Mouse (Mus musculus): ENCODE data around the gene Cox8b. TPM values are rescaled to one million over a fixed set of nuclear protein-coding genes. Genes with fewer than 3 reads are reported as not detected.
A peak's percentile ranks its signal among the peaks of the same experiment; 100 is the strongest.

The Cox8b gene
- total RNA-seq (2015) (not detected in 2 replicates), total RNA-seq (2017) (not detected in 2 replicates)

DNA sequence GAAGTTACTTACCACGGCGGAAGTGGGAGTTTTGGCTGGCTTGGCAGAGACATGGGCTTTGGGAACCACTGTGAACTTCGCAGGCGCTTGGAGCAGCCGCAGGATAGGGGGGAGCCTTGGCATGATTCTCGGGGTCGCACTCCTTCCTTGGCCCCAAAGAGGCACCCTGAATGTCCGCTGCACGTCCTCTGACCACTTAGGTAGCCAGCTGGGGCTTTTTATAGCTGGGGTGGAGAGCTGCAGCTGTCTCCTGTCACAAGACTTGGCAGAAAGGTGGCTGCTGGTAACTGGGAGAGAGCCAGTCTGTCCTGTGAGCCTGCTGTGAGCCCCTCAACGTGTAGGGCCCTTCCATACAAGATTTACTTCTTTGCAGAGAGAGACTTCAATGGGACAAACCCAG, at the start of gene Cox8b:
Cox8b (minus strand) TSS at position 227 of the 400 bp plus-strand sequence.
- no peak for ATAC-seq (replicated peaks; ENCODE audit: poor library complexity)

DNA sequence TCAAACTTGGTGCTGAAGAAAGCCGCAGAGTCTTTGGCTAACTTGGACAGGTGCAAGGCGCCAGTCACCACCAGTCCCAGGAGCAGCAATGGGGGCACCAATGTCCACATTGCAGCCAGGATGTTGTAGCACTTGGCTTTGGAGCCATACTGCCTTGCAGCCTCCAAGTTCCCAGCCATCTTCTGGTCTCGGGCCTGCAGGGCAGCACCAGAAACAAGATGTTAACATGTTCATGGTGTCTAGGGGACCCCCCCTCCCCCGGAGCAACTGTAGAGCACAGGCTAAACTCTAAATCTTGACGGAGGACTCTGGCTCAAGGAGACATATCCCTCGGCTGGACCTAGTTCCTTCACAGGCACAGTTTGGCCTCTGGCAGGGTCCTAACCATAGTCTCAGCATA, 49.0 kb upstream of the Cox8b start:
- no peak for ATAC-seq (replicated peaks; ENCODE audit: poor library complexity)

DNA sequence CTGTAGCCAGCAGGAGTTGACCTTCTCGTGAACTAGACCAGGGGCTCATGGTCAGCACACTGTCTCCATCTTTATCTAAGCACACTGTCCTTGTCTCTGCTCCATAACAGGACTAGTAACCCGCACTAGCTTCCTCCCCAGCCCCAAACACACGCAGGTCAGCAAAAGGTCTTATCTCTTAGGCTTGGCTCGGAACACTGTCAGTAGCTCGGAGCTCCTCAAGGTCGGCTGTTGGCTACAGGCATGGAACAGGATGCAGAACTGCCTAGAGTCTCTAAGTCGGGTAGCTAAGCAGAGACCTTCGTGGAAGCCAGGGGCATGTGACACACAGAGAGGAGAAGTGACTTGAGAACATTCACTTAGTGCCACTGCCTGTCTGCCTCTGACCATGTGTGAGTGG, 47.9 kb upstream of the Cox8b start:
- ATAC-seq (replicated peaks; ENCODE audit: poor library complexity) = no peak

DNA sequence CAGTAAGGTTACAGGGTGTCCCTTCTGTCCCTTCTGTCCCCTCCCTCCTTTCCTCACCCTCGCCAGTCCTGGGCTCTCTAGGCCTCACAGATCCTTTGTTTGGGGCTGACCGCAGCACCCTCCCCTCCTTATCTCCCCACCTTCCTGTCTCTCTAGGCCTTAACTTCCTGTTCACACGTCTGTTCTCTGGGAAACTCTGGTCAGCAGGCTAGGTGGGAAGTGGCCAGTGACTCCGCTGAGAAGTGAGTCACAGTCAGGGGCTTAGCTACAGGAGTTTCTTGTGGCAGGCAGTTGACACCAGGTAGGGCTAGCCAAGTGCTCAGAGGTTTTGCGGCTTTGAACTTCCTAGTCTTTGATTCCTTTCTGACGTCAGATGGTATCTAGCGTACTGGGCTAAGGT, 46.7 kb upstream of the Cox8b start:
- ATAC-seq (replicated peaks; ENCODE audit: poor library complexity) = peak; percentile 74

DNA sequence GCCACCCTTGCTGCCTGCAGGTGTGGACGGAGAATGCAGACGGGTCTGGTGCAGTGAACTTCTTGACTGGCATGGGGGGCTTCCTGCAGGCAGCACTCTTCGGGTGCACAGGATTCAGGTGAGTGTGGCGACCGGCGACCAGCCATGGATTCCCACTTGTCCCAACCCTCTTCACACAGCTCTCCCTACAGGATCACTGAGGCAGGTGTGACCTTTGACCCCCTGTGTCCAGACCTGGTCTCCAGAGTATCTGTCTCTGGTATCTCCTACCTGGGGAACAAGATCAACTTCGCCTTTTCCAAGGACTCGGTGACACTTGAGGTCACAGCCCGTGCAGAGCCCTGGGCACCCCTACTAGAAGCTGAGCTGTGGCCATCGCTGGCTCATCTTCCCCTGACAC, 46.1 kb upstream of the Cox8b start:
- ATAC-seq (replicated peaks; ENCODE audit: poor library complexity) = no peak

DNA sequence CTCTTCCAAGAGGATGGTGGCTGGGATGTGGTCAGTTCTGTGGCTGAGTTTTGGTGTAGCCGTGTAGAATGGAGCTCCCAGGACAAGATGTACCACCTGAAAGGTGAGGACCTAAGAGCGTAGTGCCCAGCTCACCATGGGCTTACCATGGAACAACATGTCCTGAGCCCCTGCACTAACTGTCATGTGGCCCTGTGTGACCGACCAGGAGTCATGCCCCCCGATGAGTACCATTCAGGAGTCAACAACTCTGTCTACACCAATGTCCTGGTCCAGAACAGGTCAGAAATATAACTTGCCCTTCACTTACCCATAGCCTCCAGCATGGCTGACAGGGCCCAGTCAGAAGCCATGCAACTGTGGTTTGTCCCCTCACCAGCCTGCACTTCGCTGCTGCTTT, 45.0 kb upstream of the Cox8b start:
- ATAC-seq (replicated peaks; ENCODE audit: poor library complexity) = no peak

DNA sequence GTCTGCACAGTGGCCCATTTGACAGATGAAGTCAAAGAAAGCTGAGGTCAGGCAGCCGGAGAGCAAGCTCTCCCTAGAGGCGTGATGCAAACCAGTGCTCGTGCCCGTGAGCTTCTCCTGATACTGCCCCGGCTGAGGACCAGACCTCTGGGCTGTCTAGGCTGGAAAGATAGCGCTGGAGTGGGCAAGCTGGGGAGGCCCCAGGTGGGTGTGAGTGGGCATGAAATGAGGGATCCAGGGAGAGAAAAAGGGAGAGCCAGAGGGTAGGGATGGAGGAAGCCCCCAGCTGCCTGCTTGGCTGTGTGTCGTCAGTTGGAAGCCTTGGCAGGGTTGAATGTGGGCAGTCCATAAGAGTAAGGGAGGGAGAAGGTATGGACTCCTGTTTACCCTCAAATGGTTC, 44.0 kb upstream of the Cox8b start:
- no peak for ATAC-seq (replicated peaks; ENCODE audit: poor library complexity)

DNA sequence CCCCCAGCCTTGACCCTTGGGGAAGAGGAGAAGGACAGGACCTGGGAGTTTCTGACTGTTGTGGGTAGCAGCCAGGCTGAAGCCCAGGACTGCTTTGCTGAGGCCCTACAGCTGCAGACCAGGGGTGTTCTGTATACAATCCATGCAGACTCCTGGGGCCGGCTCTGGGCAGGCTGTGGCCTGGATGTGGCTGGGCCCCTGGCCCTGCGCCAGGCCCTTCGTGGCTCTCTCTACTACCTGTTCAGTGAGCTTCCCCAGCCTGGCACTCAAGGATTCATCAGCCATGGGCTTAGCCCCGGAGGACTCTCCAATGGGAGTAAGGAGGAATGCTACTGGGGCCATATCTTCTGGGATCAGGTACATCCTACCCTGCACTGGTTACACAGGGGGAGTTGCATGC, 43.1 kb upstream of the Cox8b start:
- no peak for ATAC-seq (replicated peaks; ENCODE audit: poor library complexity)

DNA sequence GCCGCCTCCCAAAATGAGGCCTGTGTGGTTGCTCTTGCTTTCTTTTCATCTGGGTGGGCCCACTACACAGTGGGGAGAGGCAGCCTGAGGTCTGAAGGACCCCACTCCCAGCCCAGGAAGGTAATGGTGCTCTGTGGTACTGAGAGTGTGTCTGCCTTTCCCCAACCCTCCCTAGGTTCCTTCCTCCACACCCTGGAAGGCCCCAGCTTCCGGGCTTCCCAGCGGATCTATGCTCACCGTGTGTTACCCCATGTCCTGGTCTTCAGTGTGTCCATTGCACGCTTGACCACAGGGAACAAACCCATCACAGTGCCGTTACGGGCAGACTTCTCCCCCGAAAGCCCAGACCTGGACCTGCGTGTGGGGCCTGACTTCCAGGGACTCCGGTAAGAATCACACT, 42.6 kb upstream of the Cox8b start:
- ATAC-seq (replicated peaks; ENCODE audit: poor library complexity) = no peak

DNA sequence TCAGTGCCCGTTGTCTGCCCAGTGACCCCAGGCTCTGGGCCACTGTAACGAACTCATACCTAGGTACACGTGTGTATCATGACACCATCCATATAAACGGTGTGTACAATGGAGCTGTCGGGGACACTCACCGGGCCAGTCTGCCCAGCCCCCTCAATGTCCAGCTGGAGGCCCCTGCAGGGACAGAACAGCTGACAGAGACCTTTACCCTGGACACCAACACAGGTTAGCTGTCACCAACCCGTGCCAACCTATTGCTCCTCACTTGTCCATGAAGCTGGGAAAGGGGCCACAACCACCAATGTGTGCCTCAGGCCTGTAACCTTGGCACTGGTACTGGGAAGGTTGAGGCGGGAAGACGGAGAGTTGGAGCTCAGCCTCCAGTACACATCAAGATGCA, 42.1 kb upstream of the Cox8b start:
- ATAC-seq (replicated peaks; ENCODE audit: poor library complexity) = no peak

DNA sequence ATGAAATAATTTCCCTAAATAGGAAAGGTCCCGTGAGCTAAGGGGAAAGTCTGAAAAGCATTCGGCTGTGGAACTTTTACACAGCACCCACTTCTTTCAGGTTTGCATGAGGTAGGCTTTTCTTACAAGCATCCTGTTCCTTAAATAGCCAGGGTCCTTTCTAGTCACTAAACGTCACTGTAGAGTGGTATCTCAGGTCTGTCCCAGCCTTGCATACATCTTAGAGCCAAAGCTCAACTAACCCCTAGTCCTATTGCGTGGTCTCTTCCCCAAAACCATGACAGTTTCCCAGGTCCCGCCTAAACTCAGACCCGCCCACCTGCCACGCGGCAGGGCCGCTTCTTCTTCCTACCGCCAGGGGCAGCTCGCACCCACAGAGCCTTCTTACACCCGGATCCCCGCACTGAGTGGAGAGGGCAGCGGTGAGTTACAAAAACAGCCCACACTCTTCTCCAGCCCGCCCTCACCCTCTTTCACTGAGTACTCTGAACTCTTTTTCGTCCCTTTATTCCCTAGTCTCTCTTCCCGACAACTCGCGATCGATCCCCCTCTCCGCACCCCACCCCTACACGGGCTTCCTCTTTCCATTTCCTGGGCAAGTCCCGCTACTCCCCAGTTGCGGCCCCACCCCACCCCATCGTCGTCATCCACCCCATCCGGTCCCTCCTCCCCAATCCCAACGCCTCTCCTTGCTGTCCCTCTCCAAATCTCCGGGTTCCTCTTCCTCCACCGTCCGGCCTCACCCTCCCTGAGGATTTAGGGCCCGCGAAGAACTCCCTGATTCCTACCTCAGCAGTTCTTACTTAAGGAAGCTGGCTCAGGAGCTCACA, 41.2 kb upstream of the Cox8b start, which contains the start of gene Pgghg:
Pgghg (plus strand) TSS at position 170 of the 830 bp plus-strand sequence.
- peak; percentile 87 for ATAC-seq (replicated peaks; ENCODE audit: poor library complexity)

DNA sequence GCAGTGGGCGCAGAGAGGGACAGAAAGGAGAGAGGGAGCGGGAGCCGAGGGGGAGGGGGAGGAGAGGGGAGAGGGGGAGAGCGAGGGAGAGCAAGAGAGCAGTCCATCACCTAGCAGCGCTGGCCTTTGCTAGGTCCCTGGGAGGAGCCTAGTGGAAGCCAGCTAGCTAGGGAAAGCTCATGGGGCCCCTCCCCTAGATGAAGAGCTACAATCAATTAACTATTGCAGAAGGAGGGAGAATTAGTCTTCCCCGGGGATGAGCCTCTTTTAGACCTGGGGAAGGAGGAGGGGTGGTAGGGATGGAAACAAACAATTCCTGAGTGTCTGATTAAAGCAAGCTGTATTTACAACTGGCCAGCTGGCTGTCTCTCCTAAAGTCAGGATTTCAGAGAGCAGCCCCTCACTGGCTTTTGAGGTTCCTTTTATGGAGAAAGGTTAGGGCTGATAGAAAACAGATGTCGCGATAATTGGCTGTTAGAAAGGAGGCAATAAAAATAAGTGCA, 39.5 kb upstream of the Cox8b start:
- ATAC-seq (replicated peaks; ENCODE audit: poor library complexity) = no peak

DNA sequence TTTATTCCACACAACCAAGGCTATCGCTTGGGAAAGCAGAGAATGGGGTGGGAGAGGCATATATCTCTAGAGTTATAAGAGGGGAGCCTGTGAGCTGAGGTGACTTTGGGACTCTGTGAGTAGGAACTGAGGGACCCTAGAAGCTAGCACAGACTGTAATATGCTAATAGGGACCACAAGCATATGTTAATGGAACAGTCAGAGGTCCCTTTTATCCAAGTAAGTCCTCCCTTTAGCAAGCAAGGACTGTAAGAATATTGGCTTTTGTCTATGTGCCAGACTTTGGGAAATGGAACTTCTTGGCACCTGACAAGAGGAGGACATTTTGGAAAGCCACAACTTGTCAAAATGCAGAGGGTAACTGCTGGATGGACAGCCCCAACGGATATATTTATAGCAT, 38.6 kb upstream of the Cox8b start:
- ATAC-seq (replicated peaks; ENCODE audit: poor library complexity) = no peak

DNA sequence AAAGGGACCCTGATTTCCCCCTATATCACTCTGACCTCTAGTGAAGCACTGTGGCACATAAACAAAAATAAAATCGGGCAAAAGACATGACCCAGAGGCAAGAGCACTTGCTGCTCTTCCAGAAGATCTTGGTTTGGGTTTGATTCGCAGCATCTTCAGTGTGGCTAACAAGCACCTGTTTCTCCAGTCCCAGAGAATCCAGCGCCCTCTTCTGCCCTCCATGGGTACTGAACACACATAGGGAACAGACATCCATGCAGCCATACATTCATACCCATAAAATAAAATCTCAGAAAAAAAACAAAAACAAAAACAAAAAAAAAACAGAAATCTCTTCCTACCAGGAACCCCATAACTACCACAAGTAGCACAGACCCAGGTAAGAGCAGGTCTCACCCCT, 38.2 kb upstream of the Cox8b start:
- 0 out of 2 replicates have a peak, but pooled peaks have one; percentile 38 for ATAC-seq (replicated peaks; ENCODE audit: poor library complexity)

DNA sequence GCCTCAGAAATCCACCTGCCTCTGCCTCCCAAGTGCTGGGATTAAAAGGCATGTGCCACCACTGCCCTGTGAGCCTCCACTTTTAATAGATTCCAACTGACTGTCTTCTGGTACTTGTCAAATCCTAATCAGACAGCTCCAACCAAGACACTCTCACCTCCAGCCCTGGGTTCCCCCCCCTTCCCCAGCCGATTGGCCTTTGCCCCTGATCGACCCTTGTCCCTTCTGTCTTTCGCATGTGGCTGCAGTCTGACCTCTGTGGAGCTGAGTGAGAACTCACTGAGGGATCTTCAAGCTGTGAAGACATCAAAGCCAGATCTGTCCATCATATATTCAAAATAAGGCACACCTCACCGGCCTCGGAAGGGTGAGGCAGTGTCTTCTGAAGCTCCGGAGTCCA, 26.9 kb upstream of the Cox8b start:
- ATAC-seq (replicated peaks; ENCODE audit: poor library complexity) = no peak

DNA sequence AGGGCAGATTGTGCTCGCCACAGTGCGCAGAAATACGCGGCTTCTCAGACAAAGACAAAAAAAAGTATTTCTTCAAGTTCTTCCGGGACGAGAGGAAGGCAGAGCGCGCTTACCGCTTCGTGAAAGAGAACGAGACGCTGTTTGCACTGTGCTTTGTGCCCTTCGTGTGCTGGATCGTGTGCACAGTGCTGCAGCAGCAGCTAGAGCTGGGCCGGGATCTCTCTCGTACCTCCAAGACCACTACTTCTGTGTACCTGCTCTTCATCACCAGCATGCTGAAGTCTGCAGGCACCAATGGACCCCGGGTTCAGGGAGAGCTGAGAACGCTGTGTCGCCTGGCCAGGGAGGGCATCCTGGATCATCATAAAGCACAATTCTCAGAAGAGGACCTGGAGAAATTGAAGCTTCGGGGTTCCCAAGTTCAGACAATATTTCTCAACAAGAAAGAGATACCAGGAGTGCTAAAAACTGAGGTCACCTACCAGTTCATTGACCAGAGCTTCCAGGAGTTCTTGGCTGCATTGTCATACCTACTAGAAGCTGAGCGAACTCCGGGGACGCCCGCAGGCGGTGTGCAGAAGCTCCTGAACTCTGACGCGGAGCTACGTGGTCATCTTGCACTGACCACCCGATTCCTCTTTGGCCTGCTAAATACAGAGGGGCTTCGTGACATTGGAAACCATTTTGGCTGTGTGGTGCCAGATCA, 23.0 kb upstream of the Cox8b start:
- no peak for ATAC-seq (replicated peaks; ENCODE audit: poor library complexity)

DNA sequence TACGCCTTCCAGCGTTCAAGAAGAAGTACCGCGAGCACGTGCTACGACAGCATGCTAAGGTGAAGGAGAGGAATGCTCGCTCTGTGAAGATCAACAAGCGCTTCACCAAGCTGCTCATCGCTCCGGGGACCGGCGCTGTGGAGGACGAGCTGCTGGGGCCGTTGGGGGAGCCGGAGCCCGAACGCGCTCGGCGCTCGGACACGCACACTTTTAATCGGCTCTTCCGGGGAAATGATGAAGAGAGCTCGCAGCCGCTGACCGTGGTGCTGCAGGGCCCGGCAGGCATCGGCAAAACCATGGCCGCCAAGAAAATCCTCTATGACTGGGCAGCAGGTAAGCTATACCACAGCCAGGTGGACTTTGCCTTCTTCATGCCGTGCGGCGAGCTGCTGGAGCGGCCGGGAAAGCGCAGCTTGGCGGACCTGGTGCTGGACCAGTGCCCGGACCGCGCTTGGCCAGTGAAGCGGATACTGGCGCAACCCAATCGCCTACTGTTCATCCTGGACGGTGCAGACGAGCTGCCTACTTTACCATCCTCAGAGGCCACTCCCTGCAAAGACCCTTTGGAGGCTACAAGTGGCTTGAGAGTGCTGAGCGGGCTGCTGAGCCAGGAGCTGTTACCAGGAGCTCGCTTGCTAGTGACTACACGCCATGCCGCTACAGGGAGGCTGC, 22.3 kb upstream of the Cox8b start:
- ATAC-seq (replicated peaks; ENCODE audit: poor library complexity) = peak; percentile 51

DNA sequence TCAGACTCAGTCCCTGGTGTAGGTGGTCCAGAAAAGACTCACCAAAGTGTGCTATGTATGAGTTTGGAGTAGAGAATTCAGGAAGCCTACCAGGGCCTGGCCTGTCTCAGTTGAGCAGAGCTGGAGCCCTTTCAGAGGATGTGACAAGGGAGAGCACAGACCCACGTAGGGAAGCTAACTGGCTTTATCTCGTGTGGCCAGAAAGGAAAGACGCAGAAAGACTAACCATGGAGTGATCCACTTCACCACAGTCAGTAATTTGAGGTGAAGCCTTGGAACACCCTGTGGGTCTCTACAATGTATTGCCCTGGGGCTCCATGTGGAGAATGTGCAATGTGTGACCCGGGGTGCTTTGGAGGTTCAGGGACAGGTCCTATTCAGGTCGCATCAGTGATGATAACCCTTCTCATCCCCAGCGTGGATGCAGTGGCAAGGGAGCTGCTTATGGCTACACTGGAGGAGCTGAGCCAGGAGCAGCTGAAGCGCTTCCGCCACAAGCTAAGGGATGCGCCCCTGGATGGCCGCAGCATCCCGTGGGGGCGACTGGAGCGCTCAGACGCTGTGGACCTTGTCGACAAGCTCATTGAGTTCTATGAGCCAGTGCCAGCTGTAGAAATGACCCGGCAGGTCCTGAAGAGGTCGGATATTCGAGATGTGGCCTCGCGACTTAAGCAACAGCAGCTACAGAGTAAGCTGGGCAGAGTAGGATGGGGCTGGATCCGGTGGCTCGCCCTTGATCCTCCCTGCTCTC, 21.2 kb upstream of the Cox8b start:
- ATAC-seq (replicated peaks; ENCODE audit: poor library complexity) = peak; percentile 32

DNA sequence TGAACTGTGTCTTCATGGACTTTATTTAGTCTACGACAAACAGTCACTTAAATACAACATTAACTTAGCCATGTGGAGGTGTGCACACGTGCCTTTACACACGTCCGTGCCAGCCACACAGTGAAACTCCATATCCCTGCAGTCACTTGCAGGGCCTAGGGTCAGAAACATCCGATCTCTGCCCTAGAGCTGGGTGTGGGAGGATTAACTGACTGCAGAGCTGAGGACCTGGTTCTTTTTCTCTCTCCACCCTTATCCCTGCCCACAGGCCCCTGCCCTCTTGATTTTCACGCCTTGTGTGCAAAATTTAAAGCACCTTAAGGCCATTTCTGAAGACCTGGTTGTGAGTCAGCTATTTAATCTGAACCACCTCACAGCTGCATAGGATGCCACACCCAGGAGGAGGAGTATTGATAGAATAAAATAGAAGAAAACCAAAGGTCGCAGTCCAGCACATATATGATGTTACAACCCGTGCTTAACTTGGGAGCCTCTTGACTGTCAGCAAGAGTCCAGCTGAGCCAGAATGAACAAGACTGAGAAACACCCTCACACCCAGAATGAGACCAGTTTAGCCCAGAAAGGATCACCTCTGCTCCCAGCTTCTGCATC, 20.3 kb upstream of the Cox8b start, which contains the start of gene Nlrp6:
Nlrp6 (plus strand) TSS at position 485 of the 612 bp plus-strand sequence.
- ATAC-seq (replicated peaks; ENCODE audit: poor library complexity) = no peak

DNA sequence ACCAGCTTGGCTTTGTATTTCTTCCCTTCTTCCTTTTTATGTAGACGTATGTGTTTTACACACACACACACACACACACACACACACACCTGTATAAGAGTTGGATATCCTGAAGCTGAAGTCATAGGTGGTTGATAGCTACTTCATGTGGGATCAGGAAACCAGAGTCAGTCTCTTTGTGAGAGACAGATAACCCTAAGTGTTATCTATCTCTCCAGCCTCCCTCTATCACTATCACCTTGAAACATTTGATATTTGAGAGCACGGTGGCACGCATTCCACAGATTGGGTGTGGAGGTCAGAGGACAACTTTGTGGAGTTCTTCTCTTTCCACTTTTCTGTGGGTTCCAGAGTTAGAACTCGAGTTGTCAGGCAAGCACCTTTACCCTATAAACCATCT, 19.7 kb upstream of the Cox8b start:
- no peak for ATAC-seq (replicated peaks; ENCODE audit: poor library complexity)
